Comparison of ENCODE assay signal across 9 mouse cellular contexts in the genomic region with DNA sequence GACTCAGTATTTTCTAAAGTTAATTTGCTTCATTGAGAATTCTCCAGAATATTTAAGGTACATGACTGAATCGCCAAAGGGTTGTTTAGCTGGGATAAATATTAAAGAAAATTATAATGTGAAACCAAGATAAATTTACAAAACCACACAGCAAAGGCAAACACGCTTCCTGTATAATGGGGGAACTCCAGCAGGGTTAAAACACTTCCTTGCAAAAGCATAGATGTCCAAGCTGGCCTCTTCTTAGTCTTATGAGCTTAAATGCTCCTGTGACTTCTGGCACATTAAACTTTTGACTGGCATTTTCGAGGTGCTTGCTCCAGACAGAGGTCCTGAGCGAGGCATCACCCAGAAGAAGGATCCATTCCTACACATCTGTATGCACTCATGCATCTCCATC.
"Had no signal": no experiment of that assay in that cellular context is flagged by ENCODE, and none has a peak within 500 bp of the region (broad histone marks: within the 10 kb centered on the region; RNA-seq: fewer than 3 reads in every experiment).

No protein-coding gene starts in this region.

- H3K9ac ChIP-seq: limb, embryonic 13.5 days; liver, embryonic 14.5 days; midbrain, embryonic 13.5 days; stomach, embryonic 15.5 days had no signal

- H3K9me3 ChIP-seq: limb, embryonic 13.5 days; midbrain, embryonic 13.5 days; stomach, embryonic 15.5 days had no signal

- H3K4me3 ChIP-seq: limb, embryonic 13.5 days; midbrain, embryonic 13.5 days; stomach, embryonic 15.5 days had no signal

- H3K36me3 ChIP-seq: limb, embryonic 13.5 days; midbrain, embryonic 13.5 days; stomach, embryonic 15.5 days had no signal

- H3K27me3 ChIP-seq: limb, embryonic 13.5 days; midbrain, embryonic 13.5 days; stomach, embryonic 15.5 days had no signal

- H3K27ac ChIP-seq: limb, embryonic 13.5 days; liver, embryonic 14.5 days; stomach, embryonic 15.5 days had no signal

- H3K4me2 ChIP-seq: limb, embryonic 13.5 days; midbrain, embryonic 13.5 days; stomach, embryonic 15.5 days had no signal

- H3K4me1 ChIP-seq: stomach, embryonic 15.5 days had no signal

- DNase-seq: kidney, postnatal 10 days; left cerebral cortex, postnatal 4 days; lung, adult 18-20 months; thymus, adult 2 months; thymus, postnatal 25 days had no signal
